Mouse (Mus musculus): Measurements from ENCODE around the gene Ube2l3. TPM values are rescaled to one million over a fixed set of nuclear protein-coding genes. Genes with fewer than 3 reads are reported as not detected.
A peak's percentile ranks its signal among the peaks of the same experiment; 100 is the strongest.

Ube2l3 gene
- polyA plus RNA-seq, 1 experiment from 2014 or later = 360 TPM

DNA sequence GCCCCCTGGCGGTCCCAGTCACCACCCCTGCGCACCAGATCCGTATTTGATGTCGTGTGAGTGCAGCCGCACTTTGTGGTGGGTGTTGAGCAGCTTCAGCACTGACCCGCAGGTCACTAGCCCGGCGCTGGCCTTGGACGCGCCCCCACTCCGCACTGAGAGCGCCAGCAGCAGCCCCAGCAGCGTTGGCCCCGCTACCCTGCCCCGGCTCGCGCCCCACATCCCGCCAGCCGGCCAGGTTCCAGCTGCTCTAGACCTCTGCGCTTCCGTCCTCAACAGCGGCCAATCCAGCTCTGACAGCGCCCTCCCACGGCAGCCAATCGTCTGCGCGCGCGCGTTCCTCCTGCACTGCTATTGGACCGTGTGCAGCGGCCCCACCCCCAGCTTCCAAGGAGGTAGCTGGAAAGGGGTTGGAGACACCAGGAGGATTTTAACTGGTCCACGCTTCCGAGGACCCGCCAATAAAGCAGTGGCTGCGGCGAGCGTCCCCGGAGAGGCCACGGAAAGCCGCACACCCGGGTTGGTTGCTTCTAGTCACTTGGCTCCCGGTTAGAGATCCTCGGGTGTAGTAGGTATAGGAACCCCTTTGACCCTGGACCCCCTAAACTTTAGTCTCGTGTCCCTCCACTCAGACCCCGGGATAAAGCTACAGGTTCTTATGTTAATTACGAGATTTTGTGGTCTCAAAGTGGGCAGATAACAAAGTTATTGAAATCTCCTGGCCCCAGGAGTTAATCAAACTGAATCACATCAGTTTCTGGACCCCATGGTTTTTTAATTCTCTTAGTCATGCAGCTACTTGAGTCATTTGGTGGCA lies 70.2 kb downstream of the Ube2l3 start, which contains the start of gene Sdf2l1:
TSS of gene Sdf2l1 (minus strand) at position 295 of the 817 bp plus-strand sequence.
- H3K9ac ChIP-seq = peak within 1 kb of the TSS; percentile 75
- ATAC-seq = peak; percentile 99
- H3K36me3 ChIP-seq (ENCODE audit: poor library complexity, severe bottlenecking) = no peaks in the 10 kb centered on the region
- H3K27ac ChIP-seq = peak within 1 kb of the TSS; percentile 70
- H3K4me1 ChIP-seq = peaks cover 20% of the 10 kb centered on the region
- no peaks in the 10 kb centered on the region for H3K9me3 ChIP-seq (replicated peaks)
- H3K4me2 ChIP-seq = peak within 1 kb of the TSS; percentile 96
- no peaks in the 10 kb centered on the region for H3K27me3 ChIP-seq
- under 1% methylated on average over 47 of the region's 47 CpGs for WGBS
- H3K4me3 ChIP-seq = peak within 1 kb of the TSS; percentile 70

DNA sequence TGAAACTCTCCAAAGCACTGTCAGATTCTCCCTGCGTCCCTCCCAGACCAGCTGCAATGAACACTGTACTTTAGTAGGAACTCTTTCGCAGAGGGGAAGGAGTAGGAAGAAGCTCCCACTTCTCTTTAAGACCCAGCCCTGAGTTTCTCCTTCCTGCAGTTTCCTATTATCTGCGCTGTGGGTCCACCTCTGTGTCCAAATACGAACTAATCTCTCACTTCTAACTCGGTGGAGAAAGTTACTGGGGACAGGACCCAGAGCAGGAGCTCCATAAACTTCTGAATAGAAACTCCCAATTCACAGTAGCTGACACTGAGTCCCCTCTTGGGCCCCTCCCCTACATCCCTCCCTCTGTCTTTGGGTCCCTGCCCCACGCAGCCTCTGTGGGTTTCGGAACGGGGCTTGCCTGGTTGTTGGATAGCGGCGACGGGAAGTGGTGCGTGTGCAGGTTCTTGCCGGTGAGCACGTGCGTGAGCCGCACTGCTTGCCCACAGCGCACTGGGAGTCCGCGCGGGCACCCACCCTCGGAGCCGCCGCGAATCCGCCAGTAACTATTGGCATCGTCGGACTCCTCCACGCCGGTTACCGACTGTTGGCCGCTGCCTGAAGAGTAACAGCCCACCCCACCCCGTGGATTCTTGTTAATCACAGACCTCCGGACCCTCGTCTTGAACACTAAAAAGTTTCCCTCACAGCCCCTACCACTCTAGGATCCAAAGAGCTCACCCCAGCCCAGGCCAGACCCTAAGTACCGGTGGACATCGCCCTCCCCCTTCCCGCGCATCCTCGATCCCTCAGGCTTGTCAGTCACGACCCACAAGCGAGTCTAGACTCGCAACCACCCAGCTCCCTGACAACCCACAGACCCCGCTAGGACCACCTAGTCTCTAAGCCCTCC lies 71.0 kb downstream of the Ube2l3 start:
- no peaks in the 10 kb centered on the region for H3K36me3 ChIP-seq (ENCODE audit: poor library complexity, severe bottlenecking)
- H3K4me3 ChIP-seq = peak overlapping the region; percentile 70
- peak overlapping the region; percentile 75 for H3K9ac ChIP-seq
- peak overlapping the region; percentile 96 for H3K4me2 ChIP-seq
- peak overlapping the region; percentile 70 for H3K27ac ChIP-seq
- ATAC-seq = no peak
- H3K9me3 ChIP-seq (replicated peaks) = no peaks in the 10 kb centered on the region
- H3K27me3 ChIP-seq = no peaks in the 10 kb centered on the region
- H3K4me1 ChIP-seq = peaks cover 20% of the 10 kb centered on the region
- WGBS = 4% methylated on average over 43 of the region's 43 CpGs

DNA sequence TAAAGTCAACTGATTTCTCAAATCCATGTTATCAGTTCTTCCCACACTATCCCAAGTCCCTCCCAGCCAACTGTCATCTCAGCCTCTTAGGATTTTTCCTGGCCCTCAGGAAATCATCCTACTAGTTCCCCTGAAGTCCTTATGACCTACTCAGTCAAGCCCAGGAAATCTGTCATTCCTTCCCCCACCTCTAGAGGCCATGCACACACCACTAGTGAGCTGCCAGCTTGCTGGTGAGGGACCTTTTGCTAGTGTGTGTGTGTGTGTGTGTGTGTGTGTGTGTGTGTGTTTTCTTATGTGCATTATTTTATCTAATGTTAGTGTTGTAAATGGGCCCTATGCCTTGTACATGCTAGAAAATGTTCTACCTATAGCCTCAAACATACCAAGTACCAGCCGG lies 75.2 kb downstream of the Ube2l3 start:
- no peak overlapping the region for H3K4me3 ChIP-seq
- H3K9me3 ChIP-seq (replicated peaks) = no peaks in the 10 kb centered on the region
- no peak overlapping the region for H3K4me2 ChIP-seq
- H3K4me1 ChIP-seq = peaks cover 44% of the 10 kb centered on the region
- no peak overlapping the region for H3K27ac ChIP-seq
- H3K9ac ChIP-seq = no peak overlapping the region
- peaks cover 4% of the 10 kb centered on the region; the same call in 1 of the 2 replicates for H3K36me3 ChIP-seq (ENCODE audit: poor library complexity, severe bottlenecking)
- no peaks in the 10 kb centered on the region for H3K27me3 ChIP-seq
- 100% methylated on average over 1 of the region's 1 CpGs for WGBS
- ATAC-seq = no peak

DNA sequence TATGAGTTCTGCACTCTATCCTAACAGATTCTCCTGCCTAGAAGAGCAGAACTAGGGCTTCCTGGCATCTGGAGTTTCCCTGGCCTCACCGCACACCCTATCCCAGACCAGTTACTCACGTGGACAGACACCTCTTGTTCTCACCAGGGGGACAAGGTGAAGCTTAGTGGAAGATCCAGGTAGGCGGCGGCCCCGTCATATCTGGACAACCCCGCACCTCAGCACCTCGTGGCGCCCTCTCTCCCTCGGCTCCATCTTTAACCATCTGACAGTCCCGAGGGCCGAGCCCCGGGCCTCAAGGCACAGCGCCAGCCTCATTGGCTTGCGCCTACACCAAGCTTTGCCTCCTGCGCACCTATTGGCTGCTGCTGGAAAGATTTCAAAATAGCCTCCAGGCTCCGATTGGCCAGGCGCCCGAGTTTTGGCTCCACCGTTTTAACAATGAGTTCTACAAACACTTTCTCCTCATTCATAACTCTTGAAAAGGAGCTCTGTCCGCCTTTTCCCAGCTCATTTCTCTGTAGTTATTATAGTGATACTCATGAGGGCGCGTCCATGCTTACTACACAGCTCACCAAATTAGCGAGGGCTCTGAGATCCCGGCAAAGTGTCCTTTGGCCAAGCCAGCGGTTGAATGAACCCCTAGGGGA lies 77.5 kb downstream of the Ube2l3 start, which contains the start of gene 2610318N02Rik:
TSS of gene 2610318N02Rik (minus strand) at position 297 of the 650 bp plus-strand sequence.
- under 1% methylated on average over 25 of the region's 25 CpGs for WGBS
- Histone ChIP-seq H3K27ac (peak within 1 kb of the TSS; percentile 74), H3K4me3 (peak within 1 kb of the TSS; percentile 58), H3K4me1 (peaks cover 42% of the 10 kb centered on the region), H3K27me3 (no peaks in the 10 kb centered on the region), H3K9me3 (replicated peaks) (no peaks in the 10 kb centered on the region), H3K9ac (peak within 1 kb of the TSS; percentile 77), H3K36me3 (ENCODE audit: poor library complexity, severe bottlenecking) (peaks cover 16% of the 10 kb centered on the region), H3K4me2 (peak within 1 kb of the TSS; percentile 86)
- ATAC-seq = peak; percentile 93

DNA sequence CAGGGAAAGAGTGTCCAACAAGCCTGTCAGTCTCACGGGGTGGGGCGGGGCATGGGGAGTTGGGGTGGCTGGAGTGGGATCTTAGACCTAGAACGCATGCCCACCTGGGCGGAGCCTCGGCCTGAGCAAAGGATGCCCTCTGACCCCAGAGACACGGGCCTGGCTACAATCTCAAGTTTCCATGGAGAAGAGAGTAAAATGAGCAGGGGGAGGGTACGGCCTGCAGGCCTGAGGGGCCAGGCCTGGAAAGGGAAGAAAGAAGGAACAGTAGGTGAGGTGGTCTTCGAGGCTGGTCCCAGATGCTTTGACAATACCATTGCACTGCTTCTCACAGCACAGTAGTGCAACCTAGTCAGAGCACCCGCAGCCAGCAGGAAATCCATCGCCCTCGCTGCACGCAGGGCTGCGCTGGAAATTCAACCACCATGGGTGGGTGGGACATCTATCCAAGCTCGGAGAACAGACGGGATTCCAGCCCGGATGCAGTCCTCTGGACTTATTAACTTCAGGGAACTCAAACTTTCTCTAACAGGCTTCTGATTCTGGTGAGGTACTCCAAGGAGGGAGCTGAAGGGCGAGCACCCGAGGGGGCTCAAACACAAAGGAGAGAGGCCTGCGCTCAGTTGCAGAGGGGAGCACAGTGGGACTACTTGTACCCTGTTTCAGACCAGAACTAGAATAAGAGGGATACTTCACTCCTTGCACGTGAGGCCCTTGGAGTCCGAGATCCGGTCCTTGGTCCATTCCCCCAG lies 78.2 kb downstream of the Ube2l3 start:
- WGBS = 1% methylated on average over 22 of the region's 22 CpGs
- H3K27ac ChIP-seq = peak overlapping the region; percentile 74

DNA sequence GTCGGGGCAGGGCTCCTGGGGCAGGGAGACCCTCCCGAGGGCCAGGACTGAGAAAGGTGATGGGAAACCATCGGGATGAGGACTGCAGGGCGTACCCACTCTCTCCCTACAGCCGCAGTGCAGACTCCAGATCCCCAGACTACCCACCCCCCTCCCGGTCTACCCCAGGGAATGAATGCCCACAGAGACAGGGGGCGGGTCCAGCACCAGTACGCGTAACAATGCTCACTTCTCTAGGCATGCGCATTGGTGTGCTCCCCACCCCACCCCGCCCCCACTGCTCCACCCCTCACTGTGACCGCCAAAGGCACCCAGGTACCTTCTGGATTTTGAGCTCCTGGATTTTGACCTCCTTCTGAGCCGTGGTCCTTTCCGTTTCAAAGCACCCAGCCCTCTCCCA lies 80.9 kb downstream of the Ube2l3 start:
- Histone ChIP-seq H3K4me2 (peak overlapping the region; percentile 51), H3K4me1 (peaks cover 42% of the 10 kb centered on the region), H3K36me3 (ENCODE audit: poor library complexity, severe bottlenecking) (peaks cover 42% of the 10 kb centered on the region), H3K9ac (no peak overlapping the region; the same call in 1 of the 2 replicates), H3K27me3 (no peaks in the 10 kb centered on the region), H3K4me3 (peak overlapping the region; percentile 17; the same call in 1 of the 2 replicates), H3K9me3 (replicated peaks) (no peaks in the 10 kb centered on the region), H3K27ac (no peak overlapping the region)
- WGBS = 29% methylated on average over 14 of the region's 14 CpGs
- ATAC-seq = peak; percentile 59

More for the DNA sequence above, 78.2 kb downstream of the Ube2l3 start:
- Histone ChIP-seq H3K4me2 (peak overlapping the region; percentile 86), H3K4me3 (peak overlapping the region; percentile 58), H3K27me3 (no peaks in the 10 kb centered on the region), H3K36me3 (ENCODE audit: poor library complexity, severe bottlenecking) (peaks cover 20% of the 10 kb centered on the region), H3K9ac (peak overlapping the region; percentile 77), H3K9me3 (replicated peaks) (no peaks in the 10 kb centered on the region), H3K4me1 (peaks cover 42% of the 10 kb centered on the region)
- ATAC-seq = peak; percentile 19

DNA sequence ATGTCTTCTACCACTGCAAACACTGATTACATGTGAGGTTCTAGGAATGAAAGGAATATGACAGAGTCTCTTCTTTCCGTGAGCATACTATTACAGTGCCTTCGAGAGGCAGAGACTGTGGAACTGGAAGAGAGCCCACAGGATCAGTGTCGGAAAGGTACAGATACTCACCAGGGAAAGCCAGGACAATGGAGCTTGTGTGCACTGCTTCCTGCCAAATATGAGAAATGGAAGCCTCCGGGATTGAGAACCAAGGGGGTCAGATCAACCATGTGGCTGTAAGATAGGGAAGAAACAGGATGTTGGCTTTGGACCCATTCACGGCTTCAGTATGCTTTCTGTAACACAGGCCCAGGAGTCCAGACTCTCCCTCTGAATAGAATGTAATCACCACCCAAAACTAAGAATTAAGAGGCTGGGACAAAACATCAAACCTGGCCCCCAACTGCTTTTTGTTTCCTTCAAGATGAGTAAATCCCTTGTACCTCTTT lies 85.1 kb downstream of the Ube2l3 start:
- WGBS = 89% methylated on average over 5 of the region's 5 CpGs
- H3K4me3 ChIP-seq = no peak overlapping the region
- H3K27ac ChIP-seq = no peak overlapping the region
- H3K9ac ChIP-seq = no peak overlapping the region
- no peaks in the 10 kb centered on the region for H3K9me3 ChIP-seq (replicated peaks)
- H3K4me2 ChIP-seq = no peak overlapping the region
- H3K27me3 ChIP-seq = no peaks in the 10 kb centered on the region
- H3K4me1 ChIP-seq = peaks cover 13% of the 10 kb centered on the region
- peaks cover 68% of the 10 kb centered on the region for H3K36me3 ChIP-seq (ENCODE audit: poor library complexity, severe bottlenecking)
- ATAC-seq = no peak

DNA sequence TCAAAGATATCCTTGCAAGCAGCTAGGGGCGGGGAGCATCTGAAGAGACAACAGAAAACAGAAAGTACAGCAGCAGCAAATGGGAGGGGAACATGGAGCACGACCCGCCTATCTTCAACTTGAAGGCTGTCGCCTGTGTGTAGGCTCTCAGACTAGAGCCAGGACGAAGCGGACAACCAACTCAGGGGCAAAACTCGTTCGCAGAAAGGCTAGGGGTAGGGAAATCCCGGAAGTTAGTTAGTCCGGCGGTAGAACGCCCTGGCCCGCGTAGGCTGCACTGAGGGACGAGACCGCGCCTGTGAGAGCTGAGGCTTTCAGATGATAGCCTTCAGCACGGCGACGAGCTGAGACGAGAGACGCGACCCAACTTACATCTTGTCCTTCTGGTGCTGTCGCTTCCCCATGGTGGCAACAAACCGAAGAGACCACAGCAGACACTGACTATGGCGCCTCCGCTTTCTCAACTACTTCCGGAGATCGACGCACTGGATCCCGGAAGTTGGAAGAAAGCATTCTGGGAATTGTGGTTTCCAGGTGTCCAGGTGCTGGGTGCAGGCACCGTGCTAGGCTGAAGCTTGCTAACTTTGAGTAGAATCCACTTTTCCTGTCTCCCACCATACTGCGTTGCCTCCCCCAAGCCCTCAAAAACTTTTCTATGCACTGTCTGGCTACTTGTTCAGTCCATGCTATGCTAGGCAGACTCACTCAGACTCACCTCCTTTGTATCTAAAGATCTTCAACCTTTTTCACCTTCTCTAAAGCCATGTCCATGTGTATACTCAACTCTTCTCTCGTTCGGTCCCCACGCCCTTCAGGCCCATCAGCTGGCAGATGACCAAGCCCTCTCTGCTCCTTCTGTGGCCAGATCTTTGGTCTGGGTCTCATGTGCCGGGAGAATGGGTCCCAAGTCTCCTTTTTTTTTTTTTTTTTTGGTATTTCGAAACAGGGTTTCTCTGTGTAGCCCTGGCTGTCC lies 91.4 kb downstream of the Ube2l3 start, which contains the start of gene Ppil2:
TSS of gene Ppil2 (minus strand) at position 487 of the 973 bp plus-strand sequence.
- peak; percentile 88 for ATAC-seq
- Histone ChIP-seq H3K4me2 (peak within 1 kb of the TSS; percentile 66), H3K27ac (peak within 1 kb of the TSS; percentile 36; the same call in 1 of the 2 replicates), H3K4me3 (peak within 1 kb of the TSS; percentile 85), H3K4me1 (peaks cover 13% of the 10 kb centered on the region), H3K9me3 (replicated peaks) (no peaks in the 10 kb centered on the region), H3K27me3 (no peaks in the 10 kb centered on the region), H3K9ac (peak within 1 kb of the TSS; percentile 80), H3K36me3 (ENCODE audit: poor library complexity, severe bottlenecking) (peaks cover 50% of the 10 kb centered on the region)
- WGBS = 9% methylated on average over 38 of the region's 38 CpGs

DNA sequence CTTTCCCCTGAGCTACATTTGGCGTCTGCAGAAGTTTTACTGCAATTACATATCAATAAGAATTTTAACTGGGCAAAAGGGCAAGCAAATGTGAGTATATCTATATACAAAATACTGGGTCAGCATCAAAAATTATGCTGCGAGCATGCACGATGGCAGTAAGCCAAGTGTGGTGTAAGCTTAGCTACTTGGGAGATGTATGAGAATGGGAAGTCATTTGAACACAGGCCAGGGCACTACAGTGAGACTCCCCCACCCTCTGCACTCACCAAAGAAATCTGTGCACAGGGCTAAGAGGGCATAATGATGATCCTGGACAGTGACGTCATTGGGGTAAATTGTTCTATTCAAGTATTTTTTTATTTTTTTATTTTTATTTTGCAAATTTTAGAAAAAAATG lies 97.8 kb downstream of the Ube2l3 start:
- Histone ChIP-seq H3K36me3 (ENCODE audit: poor library complexity, severe bottlenecking) (peaks cover 88% of the 10 kb centered on the region), H3K4me3 (no peak overlapping the region), H3K4me2 (no peak overlapping the region), H3K27ac (no peak overlapping the region), H3K27me3 (no peaks in the 10 kb centered on the region), H3K4me1 (peaks cover 17% of the 10 kb centered on the region), H3K9me3 (replicated peaks) (no peaks in the 10 kb centered on the region), H3K9ac (no peak overlapping the region)
- no peak for ATAC-seq
- WGBS = 87% methylated on average over 4 of the region's 4 CpGs

GRCm38 (mm10) chr16:17102630-17103220 lies 99.7 kb downstream of the Ube2l3 start:
- H3K4me2 ChIP-seq = no peak overlapping the region

More at GRCm38 (mm10) chr16:17102630-17103220, 99.7 kb downstream of the Ube2l3 start:
- H3K4me1 ChIP-seq = peaks cover 14% of the 10 kb centered on the region
- ATAC-seq = peak; percentile 70; the same call in 1 of the 2 replicates
- no peaks in the 10 kb centered on the region for H3K27me3 ChIP-seq
- H3K27ac ChIP-seq = peak overlapping the region; percentile 20; the same call in 1 of the 2 replicates
- H3K9me3 ChIP-seq (replicated peaks) = no peaks in the 10 kb centered on the region
- no peak overlapping the region for H3K9ac ChIP-seq
- 46% methylated on average over 7 of the region's 7 CpGs for WGBS
- no peak overlapping the region for H3K4me3 ChIP-seq
- peaks cover 94% of the 10 kb centered on the region for H3K36me3 ChIP-seq (ENCODE audit: poor library complexity, severe bottlenecking)

Measured in forebrain, embryonic 13.5 days (tissue).